Mouse (Mus musculus) forebrain, postnatal 0 days (tissue): ENCODE results near the gene Xlr5a. TPM values are rescaled to one million over a fixed set of nuclear protein-coding genes. Genes with fewer than 3 reads are reported as not detected.

ENCODE experiments used
- ATAC-seq: fragments of 200-750 bp; cut with Nextera tagmentation; 2 replicates; pipeline ENCODE4 v1.8.0; 2017; ENCODE audit warnings: mild to moderate bottlenecking, moderate library complexity
- DNase-seq: peaks from one replicate; pipeline ENCODE4 v3.0.0-alpha.2; 2015
- H3K27ac ChIP-seq: fragments of 300-500 bp; sonication (generic); 2 replicates; pipeline ENCODE4 v1.5.1; 2014; ENCODE audit warnings: low read depth, mild to moderate bottlenecking, antibody characterized with exemption, low read length, moderate library complexity, mixed read lengths
- H3K27me3 ChIP-seq: fragments of 300-500 bp; sonication (generic); 2 replicates; pipeline ENCODE4 v1.6.1; 2014; ENCODE audit warnings: mild to moderate bottlenecking, low read length, mixed read lengths; ENCODE audit not compliant: insufficient read depth
- H3K36me3 ChIP-seq: fragments of 300-500 bp; sonication (generic); 2 replicates; pipeline ENCODE4 v1.6.1; 2014; ENCODE audit warnings: mild to moderate bottlenecking, moderate library complexity; ENCODE audit not compliant: insufficient read depth
- H3K4me1 ChIP-seq: fragments of 300-500 bp; sonication (generic); 2 replicates; pipeline ENCODE4 v1.6.1; 2014; ENCODE audit warnings: antibody characterized with exemption; ENCODE audit not compliant: insufficient read depth
- H3K4me2 ChIP-seq: fragments of 300-500 bp; sonication (generic); 2 replicates; pipeline ENCODE4 v1.6.1; 2014; ENCODE audit warnings: low read depth, mild to moderate bottlenecking, moderate library complexity
- H3K4me3 ChIP-seq: fragments of 300-500 bp; sonication (generic); 2 replicates; pipeline ENCODE4 v1.5.1; 2014; ENCODE audit warnings: low read depth, low read length, mixed read lengths
- H3K9ac ChIP-seq: fragments of 300-500 bp; sonication (generic); 2 replicates; pipeline ENCODE4 v1.6.1; 2014; ENCODE audit warnings: mild to moderate bottlenecking
- H3K9me3 ChIP-seq: fragments of 300-500 bp; sonication (generic); 2 replicates; pipeline ENCODE4 v1.6.1; 2016; ENCODE audit warnings: low read length
- CTCF ChIP-seq: sonication (generic); IDR thresholded peaks from 2 replicates; pipeline ENCODE4 v1.5.1; 2016; ENCODE audit warnings: antibody characterized with exemption, control low read depth, low read depth
- WGBS: fragments of 180-500 bp; shearing (Covaris S2); extraction: QIAGEN DNeasy Blood & Tissue Kit; methylation state at CpG from one replicate; pipeline ENCODE4 v1.1.7; 2014; 5-methylcytosine and 5-hydroxymethylcytosine counted together
- polyA plus RNA-seq: library from polyadenylated mRNA; unstranded; fragments of >200 nt; fragmentation: Nextera tagmentation; extraction: Ambion mirVana; gene quantifications from 2 replicates; pipeline ENCODE4 v1.2.1, GENCODE M21; 2015
- total RNA-seq: library from RNA; depleted of rRNA; stranded (reverse); fragments of >200 nt; gene quantifications from 2 replicates; pipeline ENCODE4 v1.2.3, GENCODE M21; 2014; rRNA removed

The Xlr5a gene
- total and polyA plus RNA-seq, 2 experiments from 2014 or later = not detected

GRCm38 (mm10) chrX:73062323-73062722 lies 230.5 kb downstream of the Xlr5a start:
- H3K9me3 ChIP-seq = no peaks in the 10 kb centered on the region
- no peak for ATAC-seq
- no peak overlapping the region for H3K4me3 ChIP-seq
- H3K4me2 ChIP-seq = no peak overlapping the region
- 53% methylated on average over 5 of the region's 5 CpGs for WGBS
- DNase-seq = no peak
- H3K27me3 ChIP-seq = no peaks in the 10 kb centered on the region
- no peak overlapping the region for H3K27ac ChIP-seq
- no peaks in the 10 kb centered on the region for H3K4me1 ChIP-seq
- H3K36me3 ChIP-seq = no peaks in the 10 kb centered on the region
- no peak overlapping the region for H3K9ac ChIP-seq
- TF ChIP-seq CTCF = no peak

- no peak for DNase-seq
- Histone ChIP-seq H3K27ac (no peak overlapping the region), H3K9me3 (no peaks in the 10 kb centered on the region)
Observed at GRCm38 (mm10) chrX:73061528-73061927, 231.2 kb downstream of the Xlr5a start.

More at GRCm38 (mm10) chrX:73061528-73061927, 231.2 kb downstream of the Xlr5a start:
- WGBS = 88% methylated on average over 1 of the region's 1 CpGs
- no peak overlapping the region for H3K4me3 ChIP-seq
- no peak for ATAC-seq
- no peaks in the 10 kb centered on the region for H3K4me1 ChIP-seq
- H3K27me3 ChIP-seq = no peaks in the 10 kb centered on the region
- H3K36me3 ChIP-seq = no peaks in the 10 kb centered on the region
- no peak overlapping the region for H3K4me2 ChIP-seq
- H3K9ac ChIP-seq = no peak overlapping the region
- no peak for TF ChIP-seq CTCF

Other genes starting within 250 kb of the Xlr5a start
- gene Pnma3, start 228.2 kb downstream of the Xlr5a start, total RNA-seq = 15.0 and 19.8 TPM in 2 replicates
- gene Pnma3, start 228.2 kb downstream of the Xlr5a start, polyA plus RNA-seq = 2.4 and 3.4 TPM in 2 replicates
- not detected in 2 replicates for gene Xlr4a, start 210.5 kb downstream of the Xlr5a start, total RNA-seq
- 0.54 TPM in 1 of 2 replicates, not detected in the other for gene Xlr4a, start 210.5 kb downstream of the Xlr5a start, polyA plus RNA-seq
- gene Xlr3a, start 195.9 kb downstream of the Xlr5a start, total RNA-seq = 2.3 and 2.7 TPM in 2 replicates
- 1.7 and 1.9 TPM in 2 replicates for gene Xlr3a, start 195.9 kb downstream of the Xlr5a start, polyA plus RNA-seq
- gene Gm14685, start 175.9 kb downstream of the Xlr5a start, total RNA-seq = 0.77 and 2.0 TPM in 2 replicates
- 0.73 and 0.77 TPM in 2 replicates for gene Gm14685, start 175.9 kb downstream of the Xlr5a start, polyA plus RNA-seq
- gene Xlr5b, start 144.2 kb downstream of the Xlr5a start, total RNA-seq = not detected in 2 replicates
- gene Xlr5b, start 144.2 kb downstream of the Xlr5a start, polyA plus RNA-seq = not detected in 2 replicates
- gene DXBay18, start 143.5 kb downstream of the Xlr5a start, total RNA-seq = 0.95 and 1.3 TPM in 2 replicates
- gene DXBay18, start 143.5 kb downstream of the Xlr5a start, polyA plus RNA-seq = 0.30 and 0.99 TPM in 2 replicates
- not detected in 2 replicates for gene Spin2d, start 116.0 kb downstream of the Xlr5a start, total RNA-seq
- gene Spin2d, start 116.0 kb downstream of the Xlr5a start, polyA plus RNA-seq = not detected in 2 replicates
- gene Xlr3b, start 100.8 kb downstream of the Xlr5a start, total RNA-seq = 4.9 and 5.3 TPM in 2 replicates
- 5.1 and 10.8 TPM in 2 replicates for gene Xlr3b, start 100.8 kb downstream of the Xlr5a start, polyA plus RNA-seq
- 0.31 TPM in 1 of 2 replicates, not detected in the other for gene Xlr4b, start 78.6 kb downstream of the Xlr5a start, total RNA-seq
- 0.17 and 0.79 TPM in 2 replicates for gene Xlr4b, start 78.6 kb downstream of the Xlr5a start, polyA plus RNA-seq
- gene F8a, start 64.7 kb downstream of the Xlr5a start, total RNA-seq = 20.5 and 23.7 TPM in 2 replicates
- gene F8a, start 64.7 kb downstream of the Xlr5a start, polyA plus RNA-seq = 33.0 and 34.3 TPM in 2 replicates
- not detected in 2 replicates for gene Xlr4c, start 49.8 kb downstream of the Xlr5a start, total RNA-seq
- 0.35 TPM in 1 of 2 replicates, not detected in the other for gene Xlr4c, start 49.8 kb downstream of the Xlr5a start, polyA plus RNA-seq
- not detected in 2 replicates for gene Xlr3c, start 27.6 kb downstream of the Xlr5a start, total RNA-seq
- 0.11 TPM in 1 of 2 replicates, not detected in the other for gene Xlr3c, start 27.6 kb downstream of the Xlr5a start, polyA plus RNA-seq
- gene Xlr5c, start within 50 bp of the Xlr5a start, total RNA-seq = not detected in 2 replicates
- not detected in 2 replicates for gene Xlr5c, start within 50 bp of the Xlr5a start, polyA plus RNA-seq
- gene Gm45015, start 43.9 kb upstream of the Xlr5a start, total RNA-seq = not detected in 2 replicates
- gene Gm45015, start 43.9 kb upstream of the Xlr5a start, polyA plus RNA-seq = not detected in 2 replicates
- 24.6 and 32.3 TPM in 2 replicates for gene Zfp275, start 49.6 kb upstream of the Xlr5a start, total RNA-seq
- 3.7 and 5.2 TPM in 2 replicates for gene Zfp275, start 49.6 kb upstream of the Xlr5a start, polyA plus RNA-seq
- gene Gm18336, start 105.8 kb upstream of the Xlr5a start, total RNA-seq = 0.19 TPM in 1 of 2 replicates, not detected in the other
- gene Gm18336, start 105.8 kb upstream of the Xlr5a start, polyA plus RNA-seq = 0.07 TPM in 1 of 2 replicates, not detected in the other
- 2.3 and 4.0 TPM in 2 replicates for gene Zfp92, start 118.1 kb upstream of the Xlr5a start, total RNA-seq
- gene Zfp92, start 118.1 kb upstream of the Xlr5a start, polyA plus RNA-seq = 0.54 and 0.80 TPM in 2 replicates
- gene Trex2, start 142.4 kb upstream of the Xlr5a start, total RNA-seq = not detected in 2 replicates
- gene Trex2, start 142.4 kb upstream of the Xlr5a start, polyA plus RNA-seq = not detected in 2 replicates
- 25.3 and 33.2 TPM in 2 replicates for gene Haus7, start 166.1 kb upstream of the Xlr5a start, total RNA-seq
- 50.3 and 60.8 TPM in 2 replicates for gene Haus7, start 166.1 kb upstream of the Xlr5a start, polyA plus RNA-seq
- 24.8 and 39.7 TPM in 2 replicates for gene Bgn, start 190.6 kb upstream of the Xlr5a start, total RNA-seq
- 17.7 and 18.3 TPM in 2 replicates for gene Bgn, start 190.6 kb upstream of the Xlr5a start, polyA plus RNA-seq
- 21.4 and 26.0 TPM in 2 replicates for gene Atp2b3, start 210.1 kb upstream of the Xlr5a start, total RNA-seq
- 3.9 and 5.5 TPM in 2 replicates for gene Atp2b3, start 210.1 kb upstream of the Xlr5a start, polyA plus RNA-seq